Mouse (Mus musculus) embryo, embryonic 10 days (tissue): ENCODE measurements around the gene Galntl6.

Experiments
- DNase-seq: peaks from one replicate; pipeline ENCODE4 v3.0.0-alpha.2; 2015; ENCODE audit warnings: low spot score

The Galntl6 gene

DNA sequence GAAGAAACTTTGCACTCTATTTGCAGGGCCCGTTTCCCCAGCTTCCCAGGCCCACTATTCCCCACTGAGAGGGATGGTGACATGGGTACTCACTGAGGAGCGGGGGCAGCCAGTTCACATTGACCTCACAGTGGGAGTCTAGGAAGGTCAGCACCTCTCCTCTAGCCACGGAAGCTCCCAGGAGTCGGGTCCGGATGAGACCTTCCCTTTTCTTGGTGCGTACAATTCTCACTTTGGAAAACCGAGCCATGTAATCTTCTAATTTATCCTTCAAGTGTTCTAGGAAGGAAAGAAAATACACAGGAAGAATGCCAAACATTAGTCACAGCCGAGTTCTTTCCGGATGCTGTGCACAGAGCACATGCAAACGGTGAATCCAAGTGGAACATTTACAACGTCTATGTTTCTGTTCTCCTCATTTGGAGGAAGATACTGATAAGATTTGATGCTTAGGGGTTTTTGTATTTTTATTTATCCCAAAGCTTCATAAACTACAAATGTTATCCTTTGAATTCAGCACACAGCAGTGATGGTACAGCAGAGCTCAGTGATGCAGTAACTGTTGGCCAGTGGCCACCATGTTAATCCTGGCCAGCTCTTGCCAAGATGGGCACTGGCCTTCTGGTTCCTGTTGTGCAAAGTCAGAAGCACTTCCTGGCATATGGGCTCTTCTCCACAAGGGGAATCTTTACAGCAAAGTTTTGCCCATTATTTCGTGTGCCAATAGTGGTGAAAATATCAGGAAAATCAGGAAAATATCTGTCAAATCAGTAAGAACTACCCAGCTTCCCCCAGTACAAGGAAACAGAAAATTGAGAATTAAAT, 949.9 kb downstream of the Galntl6 start:
- DNase-seq = peak; percentile 52

DNA sequence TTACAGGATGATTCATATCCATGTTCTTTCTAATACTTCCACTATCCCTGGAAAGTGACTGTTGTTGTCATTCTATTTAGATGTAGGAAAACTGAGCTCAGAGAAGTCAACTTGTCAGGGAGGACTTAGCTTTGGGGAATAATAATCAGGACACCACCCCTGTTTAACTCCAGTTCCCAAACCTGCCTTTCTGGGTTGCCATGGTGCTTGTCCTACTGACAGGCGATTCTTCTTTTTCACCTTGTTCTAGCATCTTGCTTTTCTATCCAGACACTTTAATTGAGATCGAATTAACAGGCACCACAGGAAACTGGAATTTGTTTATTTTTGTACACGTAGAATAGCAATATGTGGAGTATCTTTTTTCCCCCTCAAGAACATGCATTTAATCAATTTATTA, 953.3 kb downstream of the Galntl6 start:
- DNase-seq = no peak

DNA sequence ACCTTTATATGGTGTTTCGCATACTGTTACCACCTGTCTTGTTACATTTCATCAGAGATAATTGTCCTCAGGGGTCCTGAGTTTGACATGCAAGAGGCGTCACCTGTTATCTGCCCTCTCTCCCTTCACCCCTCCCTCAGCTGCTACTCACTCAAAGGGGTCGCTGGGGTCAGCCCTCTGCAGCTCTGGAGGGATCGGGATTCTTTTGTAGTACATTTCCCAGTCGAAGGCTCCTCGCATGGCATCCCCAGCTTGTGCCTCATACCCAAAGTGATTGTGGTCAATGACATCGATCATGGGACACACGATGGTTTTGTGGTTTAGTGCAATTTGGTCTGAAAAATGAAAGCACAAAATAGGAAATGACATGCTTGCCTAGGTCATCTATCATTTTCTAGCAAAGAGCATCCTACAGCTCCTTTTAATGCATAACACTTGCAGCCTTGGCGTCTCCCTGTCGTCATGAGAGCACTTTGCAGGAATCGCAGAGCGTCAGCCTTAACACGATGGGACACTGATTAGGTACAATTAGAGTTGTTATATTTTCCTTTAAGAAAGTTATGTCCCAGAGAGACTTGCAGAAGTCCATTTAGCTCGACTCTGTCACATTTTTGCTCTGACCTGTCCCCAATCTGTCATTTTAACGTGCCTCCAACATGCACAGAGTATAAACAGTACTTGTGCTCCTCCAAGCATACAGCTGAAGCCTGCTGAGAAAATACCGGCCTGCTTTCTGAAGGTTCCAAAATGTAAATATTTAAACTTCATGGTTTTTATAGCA, 954.1 kb downstream of the Galntl6 start:
- peak; percentile 66 for DNase-seq

DNA sequence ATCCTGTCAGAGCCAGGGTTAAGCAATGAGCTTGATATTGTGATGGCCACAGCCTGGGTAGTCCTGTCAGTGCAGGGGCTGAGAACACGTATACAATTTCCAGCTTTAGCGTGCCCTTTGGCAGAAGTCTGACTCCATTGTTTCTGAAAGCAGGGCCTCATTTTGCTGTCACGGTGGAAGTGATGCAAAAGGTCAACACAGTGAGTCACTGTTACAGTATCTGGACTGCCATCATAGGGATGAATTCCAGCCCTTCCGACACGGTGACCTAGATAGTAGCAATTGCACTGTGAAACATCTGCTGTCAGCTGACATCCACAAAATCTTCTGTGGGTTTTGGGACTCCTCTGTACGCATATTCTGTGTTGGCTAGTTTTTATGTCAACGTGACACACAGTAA, 956.9 kb downstream of the Galntl6 start:
- no peak for DNase-seq

DNA sequence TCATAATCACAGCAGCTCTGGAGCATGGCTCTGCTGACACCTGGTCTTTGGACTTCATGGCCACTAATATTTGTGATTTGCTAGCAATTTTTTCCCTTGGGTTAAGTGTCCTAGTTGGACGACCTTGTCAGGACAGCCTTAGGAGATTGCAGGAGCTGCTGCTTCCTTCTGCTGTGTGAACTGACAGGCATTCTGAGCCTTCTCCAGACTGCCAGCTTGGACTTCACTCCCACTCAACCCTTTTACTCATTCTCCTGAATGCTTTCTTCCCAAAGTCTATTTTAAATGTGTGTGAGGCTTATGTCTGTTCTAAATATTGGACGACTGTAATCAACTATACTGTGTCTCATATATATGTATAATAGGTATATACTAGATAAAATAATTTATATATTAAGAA, 971.3 kb downstream of the Galntl6 start:
- DNase-seq = no peak

DNA sequence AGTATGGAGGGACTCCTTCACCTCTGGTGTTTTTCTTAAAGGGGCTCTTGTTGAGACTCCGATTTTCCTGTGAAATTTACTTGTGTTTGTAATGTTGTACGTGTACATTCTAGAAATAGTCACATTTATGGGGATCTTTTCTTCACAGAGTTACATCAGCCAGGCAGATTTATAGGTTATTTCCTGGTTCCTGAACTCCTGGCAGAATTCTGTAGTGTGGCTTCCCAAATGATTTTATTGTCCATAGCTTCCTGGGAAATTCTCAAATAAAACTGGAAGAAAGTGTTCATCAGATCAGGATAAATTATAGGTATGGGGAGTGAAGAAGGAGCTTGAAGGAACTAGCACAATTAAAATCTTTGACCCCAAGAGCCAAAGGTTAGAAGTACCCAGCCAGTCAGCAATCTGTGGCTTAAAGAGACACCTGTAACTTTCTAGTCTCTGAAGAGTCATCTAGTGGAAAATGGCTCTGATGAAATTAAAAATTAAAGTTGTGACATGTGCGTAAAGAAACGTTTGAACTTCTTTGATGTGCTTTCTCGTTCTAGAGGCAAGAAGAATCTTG, 972.5 kb downstream of the Galntl6 start:
- no peak for DNase-seq

DNA sequence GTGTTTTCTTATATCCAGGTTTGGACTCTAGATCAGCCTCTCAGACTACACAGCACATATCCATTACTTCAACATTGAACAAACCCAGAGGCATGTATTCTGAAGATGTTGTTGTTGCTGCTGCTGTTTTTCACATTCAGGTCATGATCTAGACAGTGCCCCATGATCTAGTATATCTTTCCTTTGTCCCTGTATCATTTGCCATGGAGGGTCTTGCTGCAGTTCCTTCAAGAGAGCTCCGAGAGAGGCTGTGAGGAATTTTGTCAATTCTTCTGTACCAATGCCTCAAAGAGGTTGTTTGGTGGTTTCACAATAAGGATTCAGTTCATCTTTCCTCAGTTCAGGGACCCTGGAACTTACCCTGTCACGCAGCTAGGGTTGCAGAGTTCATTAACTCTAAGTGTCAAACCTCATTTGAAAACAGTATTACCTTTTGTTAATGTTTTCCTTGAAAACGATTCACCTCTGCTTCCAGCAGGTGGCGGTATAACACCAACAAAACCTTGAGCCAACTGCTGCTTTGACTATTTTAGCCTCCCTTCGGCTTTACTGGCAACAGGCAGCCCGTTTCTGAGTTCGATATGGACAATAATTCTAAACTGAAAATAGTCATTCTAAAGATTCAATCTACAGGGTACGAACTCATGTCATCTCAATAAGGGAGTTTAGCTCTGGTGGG, 973.1 kb downstream of the Galntl6 start:
- peak; percentile 79 for DNase-seq

DNA sequence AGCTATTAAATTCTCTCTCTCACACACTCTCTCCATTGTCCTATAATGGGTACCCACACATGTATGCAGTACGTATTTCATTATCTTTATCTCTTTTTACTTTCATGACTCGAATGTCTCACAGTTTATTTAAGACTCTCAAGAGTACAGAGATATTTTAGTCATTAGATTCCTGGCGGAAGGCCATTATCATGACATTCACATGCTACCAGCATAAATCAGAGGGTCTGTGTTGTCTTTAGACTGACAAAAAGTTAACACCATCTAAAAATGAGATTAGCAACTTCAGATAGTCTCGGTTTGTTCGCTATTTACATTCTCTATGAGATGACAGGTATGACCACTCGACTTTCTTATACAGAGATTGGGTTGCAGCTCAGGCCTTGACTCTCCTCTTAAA, 985.4 kb downstream of the Galntl6 start:
- no peak for DNase-seq

DNA sequence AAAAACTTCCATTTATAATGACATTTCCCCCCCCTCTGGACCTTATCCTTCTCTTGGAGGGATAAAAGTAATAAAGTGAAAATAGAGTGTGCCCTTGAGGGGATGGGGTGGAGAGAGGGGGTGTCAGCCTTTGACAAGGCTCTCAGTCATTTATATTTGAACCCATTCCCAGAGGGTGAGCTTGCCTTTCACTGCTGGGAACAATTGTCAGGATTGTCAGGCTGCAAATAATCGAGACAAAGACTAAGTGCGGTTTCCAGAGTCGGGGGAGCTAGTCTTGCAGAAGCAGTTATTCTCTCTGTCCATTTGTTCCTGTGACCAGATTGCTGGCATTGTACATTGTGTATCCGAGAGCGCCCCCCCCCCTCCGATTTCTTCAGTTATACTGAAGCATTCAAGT, 988.9 kb downstream of the Galntl6 start:
- DNase-seq = peak; percentile 32

DNA sequence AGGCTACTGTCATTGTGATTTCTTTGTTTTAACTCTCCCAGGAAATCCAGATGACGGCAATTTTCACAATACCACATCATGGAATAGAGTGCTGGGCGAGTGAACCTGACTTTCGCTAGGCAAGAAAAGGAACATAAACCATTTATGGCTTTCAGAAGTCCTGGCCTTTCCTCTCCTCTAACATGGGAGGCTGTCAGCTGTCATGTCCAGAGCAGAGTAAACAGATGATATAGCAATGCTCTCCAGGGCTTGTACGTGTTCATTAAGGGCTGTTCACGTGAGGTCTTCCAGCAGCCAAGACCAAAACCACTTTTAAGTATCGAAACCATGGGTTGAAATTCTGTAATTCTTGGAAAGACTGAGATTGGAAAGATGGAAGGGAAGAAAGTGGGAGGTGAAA, 989.3 kb downstream of the Galntl6 start:
- no peak for DNase-seq

DNA sequence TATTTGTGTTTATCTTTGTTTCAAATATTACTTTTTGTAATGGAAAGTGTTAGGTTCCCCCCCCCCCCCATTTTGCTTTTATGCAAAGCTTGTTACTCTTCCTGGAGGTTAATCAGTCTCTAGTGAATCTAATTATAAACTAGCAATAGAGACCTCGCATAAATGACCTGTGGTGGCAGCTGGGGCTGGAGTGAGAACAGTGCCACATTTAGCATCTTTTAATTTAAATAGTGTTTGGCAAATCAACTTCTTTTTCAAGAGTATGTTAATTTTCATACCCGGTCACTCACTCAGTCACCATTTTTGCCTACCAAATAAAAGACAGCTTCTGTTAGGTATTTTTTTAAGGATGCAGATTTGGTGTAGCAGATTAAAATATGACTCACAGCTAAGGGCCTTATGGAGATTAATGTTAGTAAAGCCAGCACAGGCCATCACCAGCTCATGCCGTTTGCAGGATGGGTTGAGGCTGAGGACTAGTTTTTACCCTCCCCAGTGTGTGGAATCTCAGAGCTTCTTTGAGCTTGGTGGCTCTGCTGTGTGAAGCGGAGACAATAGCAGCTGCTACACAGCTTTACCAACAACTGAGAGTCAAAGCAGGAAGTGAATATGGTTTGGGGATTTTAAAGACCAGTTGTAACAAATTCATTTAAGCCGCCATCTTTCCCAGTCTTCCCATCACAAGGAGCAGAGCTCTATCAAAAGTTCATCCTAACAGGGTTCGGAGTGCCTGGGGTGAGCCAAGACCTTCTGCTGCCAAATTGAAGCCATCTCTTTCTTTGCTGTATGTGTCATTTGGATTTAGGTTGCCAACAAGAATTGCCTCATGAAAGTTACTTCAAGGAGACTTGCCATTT, 990.0 kb downstream of the Galntl6 start:
- no peak for DNase-seq

DNA sequence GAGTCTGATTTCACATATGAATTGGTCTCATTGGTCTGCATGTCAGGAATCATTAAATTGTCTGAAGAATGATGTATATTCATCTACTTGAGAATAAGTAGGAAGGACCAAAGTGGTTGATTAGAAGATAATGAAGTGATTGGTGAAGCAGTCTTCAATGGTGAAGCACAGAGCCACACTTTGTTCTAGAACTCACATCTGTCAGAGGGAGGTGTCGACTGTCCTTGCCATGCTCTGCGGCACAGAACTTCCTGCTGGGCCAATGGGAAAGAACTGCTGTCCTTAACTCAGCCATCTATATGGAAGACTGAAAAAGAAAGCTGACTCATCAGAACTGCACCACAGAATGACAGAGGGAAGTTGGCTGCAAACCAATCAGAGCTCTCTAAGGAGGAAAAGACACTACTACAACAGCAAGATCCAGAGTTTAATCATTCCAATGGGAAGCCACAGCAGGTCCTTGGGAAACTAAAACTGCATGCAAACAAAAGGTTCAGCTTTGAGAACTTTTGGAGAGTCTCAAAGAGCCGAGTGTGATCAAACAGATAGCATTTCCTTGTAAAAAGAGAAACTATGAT, 992.0 kb downstream of the Galntl6 start:
- peak; percentile 5 for DNase-seq

DNA sequence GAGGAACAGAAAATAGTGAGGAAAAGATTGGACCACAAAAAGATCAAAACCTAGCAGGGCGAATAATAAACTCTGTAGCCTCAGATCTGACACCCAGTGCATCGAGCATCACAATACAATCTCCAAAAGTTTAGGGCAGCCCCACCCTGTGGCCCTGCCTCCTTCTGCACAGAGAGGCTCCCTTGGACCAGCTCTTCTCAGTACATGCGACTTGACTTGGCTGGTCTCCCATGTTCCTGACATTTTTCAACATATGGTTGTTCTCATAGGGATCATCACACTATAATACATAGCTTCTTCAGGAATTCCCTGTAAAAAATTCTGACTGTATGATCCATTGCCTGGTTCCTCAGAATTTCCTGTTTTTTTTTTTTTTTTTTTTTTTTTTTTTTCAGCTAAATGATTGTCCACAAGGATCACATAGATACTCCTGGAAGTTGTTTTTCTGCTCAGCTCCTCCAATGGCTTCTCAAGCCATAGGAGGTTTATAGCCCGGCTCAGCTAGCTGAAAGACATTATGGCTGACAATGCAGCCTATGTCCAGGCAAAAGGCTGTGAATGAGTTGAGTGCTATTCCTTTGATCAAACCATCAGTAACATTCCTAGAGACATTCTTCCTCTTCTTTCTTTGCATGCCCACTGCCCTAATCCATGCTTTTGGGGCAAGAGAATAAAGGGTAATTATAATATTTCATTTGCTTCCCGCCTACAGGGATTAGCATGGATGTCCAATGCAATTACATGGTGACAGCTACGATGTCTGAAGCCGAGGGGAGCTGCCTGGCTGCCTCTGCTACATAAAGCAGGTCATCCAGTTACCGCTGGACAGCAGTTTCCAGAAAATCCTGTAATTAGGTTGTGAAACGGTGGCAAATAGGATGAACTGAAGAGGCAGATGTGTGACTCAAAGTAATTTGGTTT, 993.5 kb downstream of the Galntl6 start:
- DNase-seq = peak; percentile 36

DNA sequence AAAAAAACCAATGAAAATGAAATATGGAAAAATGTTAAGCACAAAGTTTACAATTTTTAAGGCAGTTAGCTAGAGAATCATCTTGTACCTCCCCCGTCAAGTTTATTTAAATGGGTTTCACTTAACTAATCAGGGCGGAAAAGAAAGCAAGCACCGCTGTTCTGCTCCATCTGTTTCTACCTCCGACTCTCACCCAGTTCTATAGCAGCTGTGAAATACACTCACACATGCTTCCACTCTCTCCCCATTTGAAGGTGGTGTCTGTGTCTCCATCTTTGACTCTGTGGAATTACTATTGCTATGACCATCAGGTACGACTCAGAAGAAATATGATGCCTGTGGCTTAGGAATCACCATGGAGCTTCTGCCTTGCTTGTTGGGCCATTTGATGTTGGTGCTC, 1019.1 kb downstream of the Galntl6 start:
- no peak for DNase-seq

DNA sequence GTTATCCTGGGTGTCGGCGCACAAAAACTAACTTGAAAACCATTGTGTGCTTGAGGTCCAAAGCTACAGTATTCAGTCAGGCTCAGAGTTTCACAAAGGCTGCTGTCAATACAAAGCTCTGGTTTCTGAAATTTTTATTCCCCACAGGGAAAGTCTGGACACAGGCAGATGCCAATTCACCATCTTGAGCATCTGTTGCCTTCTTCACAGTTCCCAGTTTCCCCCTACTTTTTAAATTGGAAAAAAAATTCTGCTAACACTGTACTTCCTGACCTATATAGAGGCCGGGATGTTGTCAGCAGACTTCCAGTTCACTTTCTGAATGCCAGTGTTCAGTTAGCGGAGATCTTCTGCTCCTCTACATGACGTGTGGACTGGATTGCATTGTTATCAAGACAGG, 1020.3 kb downstream of the Galntl6 start:
- DNase-seq = no peak

DNA sequence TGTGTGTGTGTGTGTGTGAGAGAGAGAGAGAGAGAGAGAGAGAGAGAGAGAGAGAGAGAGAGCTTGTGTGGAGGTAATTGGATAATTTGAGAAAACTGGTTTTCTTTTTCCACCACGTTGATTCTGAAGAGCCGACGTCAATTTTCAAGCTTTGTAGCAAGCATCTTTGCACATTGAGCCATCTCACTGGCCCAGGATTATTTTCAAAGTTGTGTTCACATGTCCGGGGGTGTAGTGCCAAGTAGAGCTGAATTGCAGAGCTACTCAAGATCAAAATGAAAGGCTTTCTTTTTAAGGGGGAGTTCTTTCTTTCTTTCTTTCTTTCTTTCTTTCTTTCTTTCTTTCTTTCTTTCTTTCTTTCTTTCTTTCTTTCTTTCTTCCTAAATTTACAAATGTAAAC, 1022.3 kb downstream of the Galntl6 start:
- no peak for DNase-seq

DNA sequence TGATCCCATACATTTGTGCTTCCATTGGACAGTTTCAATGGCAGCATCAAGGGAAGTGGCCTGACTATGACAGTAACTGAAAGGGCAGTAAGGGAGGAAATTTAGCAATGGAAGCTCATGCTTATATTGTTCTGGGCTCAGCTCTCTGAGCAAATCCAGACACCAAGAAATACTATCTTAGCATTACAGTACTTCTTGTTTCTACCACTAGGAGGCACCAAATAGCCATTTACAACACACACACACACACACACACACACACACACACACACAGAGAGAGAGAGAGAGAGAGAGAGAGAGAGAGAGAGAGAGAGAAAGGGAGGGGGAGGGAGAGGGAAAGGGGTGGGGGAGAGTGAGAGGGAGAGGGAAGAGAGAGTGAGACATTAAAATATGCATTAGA, 1023.6 kb downstream of the Galntl6 start:
- DNase-seq = no peak

DNA sequence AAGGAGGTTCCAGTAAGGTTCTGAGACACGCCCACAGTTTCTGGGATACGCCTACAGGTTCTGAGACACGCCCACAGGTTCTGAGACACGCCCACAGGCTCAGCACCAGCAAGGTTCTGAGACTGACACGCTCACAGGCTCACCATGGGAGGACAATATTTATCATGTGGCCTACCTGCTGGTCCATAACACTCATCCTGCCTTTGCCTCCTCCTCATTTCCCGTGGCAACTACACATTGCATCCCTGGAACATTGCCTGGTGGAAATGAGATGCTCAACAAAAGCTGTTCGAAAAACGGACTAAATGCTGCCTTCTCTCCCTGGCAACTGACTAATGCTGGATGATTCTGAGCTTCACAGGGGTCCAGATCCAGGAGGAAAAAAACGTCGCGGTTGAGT, 1033.0 kb downstream of the Galntl6 start:
- no peak for DNase-seq

DNA sequence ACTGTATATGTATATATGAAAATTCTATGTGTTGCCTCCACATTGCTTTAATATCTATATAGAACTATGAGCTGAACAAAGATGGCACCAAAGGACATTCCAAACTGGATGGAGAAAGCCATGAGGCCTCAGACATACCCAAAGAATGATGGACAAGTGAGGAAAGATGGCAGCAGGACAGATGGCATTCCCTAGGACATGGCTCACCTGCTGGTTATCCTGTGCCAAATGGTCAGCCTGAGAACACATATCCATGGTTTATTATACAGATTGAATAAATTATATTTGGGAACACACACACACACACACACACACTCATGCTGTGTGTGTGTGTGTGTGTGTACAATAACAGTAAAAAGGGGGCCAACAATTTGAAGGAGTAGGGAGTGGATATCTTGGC, 1063.4 kb downstream of the Galntl6 start:
- DNase-seq = no peak

DNA sequence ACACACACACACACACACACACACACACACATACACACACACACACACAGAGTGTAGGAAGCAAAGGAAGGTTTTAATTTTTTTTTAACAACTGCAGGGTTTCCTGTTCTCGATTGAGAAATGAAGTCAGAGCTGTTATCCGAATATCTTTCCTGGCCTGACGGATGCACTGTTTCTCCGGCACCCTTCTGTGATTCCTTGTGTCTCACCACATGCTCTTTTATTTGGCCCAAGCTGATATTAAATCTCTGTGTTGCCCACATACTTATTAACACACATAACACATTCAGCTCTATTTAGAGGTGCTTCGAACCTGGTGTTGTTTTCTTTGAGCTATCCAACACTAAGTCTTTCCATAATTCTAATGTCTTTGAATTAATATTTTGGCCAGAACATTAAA, 1069.0 kb downstream of the Galntl6 start:
- no peak for DNase-seq
